Mouse (Mus musculus) central nervous system, embryonic 14 days (tissue): ENCODE data around the gene C130073F10Rik. TPM values are rescaled to one million over a fixed set of nuclear protein-coding genes. Genes with fewer than 3 reads are reported as not detected.

Source experiments
- polyA plus RNA-seq: library from polyadenylated mRNA; depleted of rRNA; stranded (reverse); fragments of >200 nt; gene quantifications from 2 replicates; pipeline ENCODE4 v1.2.3, GENCODE M21; 2012; rRNA removed

The C130073F10Rik gene
- not detected in 2 replicates for polyA plus RNA-seq

DNA sequence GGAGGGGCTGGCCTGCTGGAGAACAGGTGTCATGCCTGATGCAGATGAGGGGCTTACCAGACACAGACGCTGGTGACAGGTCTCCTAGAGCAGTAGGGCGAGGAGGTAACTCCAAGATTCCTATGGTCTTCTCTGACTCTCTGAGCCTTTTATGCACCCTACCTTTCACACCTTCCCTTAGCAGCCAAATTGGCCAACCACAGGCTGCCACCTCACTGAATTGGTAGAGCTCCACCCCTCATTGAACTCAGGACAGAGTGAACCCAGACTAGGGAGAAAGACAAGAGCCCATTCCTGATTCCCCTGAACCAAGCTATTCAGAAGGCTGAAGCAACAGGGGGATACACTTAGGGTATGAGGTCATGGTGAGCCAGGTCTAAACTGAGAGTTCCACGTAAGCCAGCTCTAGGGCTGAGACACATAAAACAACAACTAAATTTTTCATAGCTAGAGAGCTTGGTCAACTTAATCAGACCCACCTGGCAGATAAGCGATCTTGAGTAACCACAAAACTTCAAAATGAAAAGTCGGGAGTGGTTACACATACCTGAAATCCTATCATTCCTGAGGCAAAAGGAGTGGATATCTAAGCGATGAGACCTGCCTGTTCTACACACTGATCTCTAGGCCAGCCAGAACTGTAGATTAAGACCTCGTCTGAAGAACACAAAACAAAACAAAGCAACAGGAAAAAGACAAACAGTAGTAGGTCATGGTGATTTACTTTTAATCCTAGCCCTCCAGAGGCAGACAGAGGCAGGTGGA is at the start of gene C130073F10Rik:
TSS of gene C130073F10Rik (minus strand) at position 134 of the 765 bp plus-strand sequence.

DNA sequence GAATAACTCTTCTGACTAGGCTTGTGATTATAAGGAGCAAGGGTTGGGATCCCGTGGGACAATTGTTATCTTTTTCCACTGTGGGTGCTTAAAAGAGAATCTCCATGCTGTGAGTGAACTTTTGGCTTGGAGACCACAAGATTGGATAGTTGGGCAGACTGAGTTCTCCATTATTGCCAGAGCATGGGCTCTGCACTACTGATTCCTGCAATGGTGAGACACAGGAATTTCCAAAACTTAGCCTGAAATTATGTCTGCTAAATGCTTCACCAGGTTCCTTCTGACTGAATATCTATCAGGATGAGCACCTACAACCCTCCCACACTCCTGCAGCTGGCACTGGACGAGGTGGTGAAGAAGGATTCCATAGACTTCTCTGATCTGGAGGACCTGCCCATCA is 46.5 kb upstream of the C130073F10Rik start, which contains the start of gene Gm12794:
TSS of gene Gm12794 (plus strand) at position 301 of the 400 bp plus-strand sequence.

DNA sequence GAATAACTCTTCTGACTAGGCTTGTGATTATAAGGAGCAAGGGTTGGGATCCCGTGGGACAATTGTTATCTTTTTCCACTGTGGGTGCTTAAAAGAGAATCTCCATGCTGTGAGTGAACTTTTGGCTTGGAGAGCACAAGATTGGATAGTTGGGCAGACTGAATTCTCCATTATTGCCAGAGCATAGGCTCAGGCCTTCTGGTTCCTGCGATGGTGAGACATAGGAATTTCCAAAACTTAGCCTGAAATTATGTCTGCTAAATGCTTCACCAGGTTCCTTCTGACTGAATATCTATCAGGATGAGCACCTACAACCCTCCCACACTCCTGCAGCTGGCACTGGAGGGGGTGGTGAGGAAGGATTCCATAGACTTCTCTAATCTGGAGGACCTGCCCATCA is 15.2 kb upstream of the C130073F10Rik start, which contains the start of gene Gm12800:
TSS of gene Gm12800 (plus strand) at position 301 of the 400 bp plus-strand sequence.

DNA sequence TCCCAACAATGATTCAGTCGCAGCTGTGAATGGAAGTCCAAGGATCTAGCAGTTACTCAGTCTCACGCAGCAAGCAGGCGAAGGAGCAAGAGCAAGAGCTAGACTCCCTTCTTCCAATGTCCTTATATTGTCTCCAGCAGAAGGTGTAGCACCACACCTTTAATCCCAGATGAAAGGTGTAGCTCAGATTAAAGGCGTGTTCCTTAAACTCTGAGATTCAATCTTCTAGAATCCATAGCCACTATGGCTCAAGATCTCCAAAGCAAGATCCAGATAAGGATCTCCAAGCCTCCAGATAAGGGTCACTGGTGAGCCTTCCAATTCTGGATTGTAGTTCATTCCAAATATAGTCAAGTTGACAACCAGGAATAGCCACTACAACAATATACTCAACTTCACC is 49.7 kb downstream of the C130073F10Rik start, which contains the start of gene B020004J07Rik:
TSS of gene B020004J07Rik (minus strand) at position 101 of the 400 bp plus-strand sequence.

Other genes starting within 250 kb of the C130073F10Rik start
- gene Leprot, start 246.1 kb downstream of the C130073F10Rik start, polyA plus RNA-seq, result 88.2 and 90.4 TPM in 2 replicates
- gene Lepr, start 176.4 kb downstream of the C130073F10Rik start, polyA plus RNA-seq, result 3.2 and 5.6 TPM in 2 replicates
- gene B020004J07Rik, start 49.8 kb downstream of the C130073F10Rik start, polyA plus RNA-seq, result not detected in 2 replicates
- not detected in 2 replicates for gene Gm12800, start 15.3 kb upstream of the C130073F10Rik start, polyA plus RNA-seq
- gene Gm12794, start 46.6 kb upstream of the C130073F10Rik start, polyA plus RNA-seq, result not detected in 2 replicates
- gene Gm12790, start 87.3 kb upstream of the C130073F10Rik start, polyA plus RNA-seq, result not detected in 2 replicates
- gene Gm12789, start 92.8 kb upstream of the C130073F10Rik start, polyA plus RNA-seq, result not detected in 2 replicates
- gene Pde4b, start 193.8 kb upstream of the C130073F10Rik start, polyA plus RNA-seq, result 24.1 and 25.9 TPM in 2 replicates